Mouse (Mus musculus) embryonic facial prominence, embryonic 13.5 days (tissue): ENCODE results near the gene Gsdma2. TPM values are rescaled to one million over a fixed set of nuclear protein-coding genes. Genes with fewer than 3 reads are reported as not detected.

Source experiments
- ATAC-seq: fragments of 200-750 bp; cut with Nextera tagmentation; 2 replicates; pipeline ENCODE4 v1.8.0; 2017; ENCODE audit warnings: low read depth; ENCODE audit not compliant: insufficient number of reproducible peaks, insufficient read depth, low FRiP score, low TSS enrichment
- H3K27ac ChIP-seq: fragments of 300-500 bp; sonication (generic); 2 replicates; pipeline ENCODE4 v1.5.1; 2015; ENCODE audit warnings: moderate library complexity, mild to moderate bottlenecking, inconsistent platforms
- H3K27me3 ChIP-seq: fragments of 300-500 bp; sonication (generic); 2 replicates; pipeline ENCODE4 v1.6.1; 2015; ENCODE audit warnings: mild to moderate bottlenecking, inconsistent platforms
- H3K36me3 ChIP-seq: fragments of 300-500 bp; sonication (generic); 2 replicates; pipeline ENCODE4 v1.6.1; 2015; ENCODE audit warnings: mild to moderate bottlenecking, inconsistent platforms
- H3K4me1 ChIP-seq: fragments of 300-500 bp; sonication (generic); 2 replicates; pipeline ENCODE4 v1.6.1; 2015; ENCODE audit warnings: inconsistent platforms
- H3K4me2 ChIP-seq: fragments of 300-500 bp; sonication (generic); 2 replicates; pipeline ENCODE4 v1.6.1; 2015; ENCODE audit warnings: moderate library complexity, mild to moderate bottlenecking, inconsistent platforms
- H3K4me3 ChIP-seq: fragments of 300-500 bp; sonication (generic); 2 replicates; pipeline ENCODE4 v1.5.1; 2015; ENCODE audit warnings: mild to moderate bottlenecking, inconsistent platforms
- H3K9ac ChIP-seq: fragments of 300-500 bp; sonication (generic); 2 replicates; pipeline ENCODE4 v1.6.1; 2015; ENCODE audit warnings: mild to moderate bottlenecking, inconsistent platforms
- H3K9me3 ChIP-seq: fragments of 300-500 bp; sonication (generic); 2 replicates; pipeline ENCODE4 v1.6.1; 2016; ENCODE audit warnings: inconsistent platforms
- WGBS: fragments of 180-500 bp; shearing (Covaris S2); methylation state at CpG from one replicate; pipeline ENCODE4 v1.1.7; 2015; ENCODE audit warnings: mixed read lengths; 5-methylcytosine and 5-hydroxymethylcytosine counted together
- polyA plus RNA-seq: library from polyadenylated mRNA; unstranded; fragments of >200 nt; fragmentation: Nextera tagmentation; extraction: Ambion mirVana; gene quantifications from 2 replicates; pipeline ENCODE4 v1.2.1, GENCODE M21; 2015

The Gsdma2 gene
- polyA plus RNA-seq, 1 experiment from 2014 or later, result not detected

- no peak for ATAC-seq
- 91% methylated on average over 4 of the region's 4 CpGs for WGBS
- H3K4me1 ChIP-seq, result peaks cover 9% of the 10 kb centered on the region
- H3K4me3 ChIP-seq, result no peak overlapping the region
- H3K9me3 ChIP-seq, result no peaks in the 10 kb centered on the region
- H3K9ac ChIP-seq, result no peak overlapping the region
- H3K27ac ChIP-seq, result no peak overlapping the region
- no peaks in the 10 kb centered on the region for H3K27me3 ChIP-seq
- H3K4me2 ChIP-seq, result no peak overlapping the region
- peaks cover 68% of the 10 kb centered on the region for H3K36me3 ChIP-seq
Measured at GRCm38 (mm10) chr11:98686976-98687375, 40.4 kb downstream of the Gsdma2 start.

- Histone ChIP-seq H3K4me2 (no peak overlapping the region), H3K36me3 (peaks cover 78% of the 10 kb centered on the region), H3K9ac (no peak overlapping the region), H3K27ac (no peak overlapping the region), H3K27me3 (no peaks in the 10 kb centered on the region), H3K4me1 (peaks cover 9% of the 10 kb centered on the region), H3K9me3 (no peaks in the 10 kb centered on the region), H3K4me3 (no peak overlapping the region)
- ATAC-seq, result no peak
- WGBS, result 85% methylated on average over 8 of the region's 8 CpGs
Measured at GRCm38 (mm10) chr11:98688009-98688408, 41.5 kb downstream of the Gsdma2 start.

GRCm38 (mm10) chr11:98693201-98693600, 46.6 kb downstream of the Gsdma2 start:
- H3K27me3 ChIP-seq, result no peaks in the 10 kb centered on the region
- no peak for ATAC-seq
- H3K9me3 ChIP-seq, result no peaks in the 10 kb centered on the region
- no peak overlapping the region for H3K4me3 ChIP-seq
- no peak overlapping the region for H3K4me2 ChIP-seq
- H3K9ac ChIP-seq, result no peak overlapping the region
- 79% methylated on average over 13 of the region's 13 CpGs for WGBS
- no peak overlapping the region for H3K27ac ChIP-seq
- H3K36me3 ChIP-seq, result peaks cover 79% of the 10 kb centered on the region
- no peaks in the 10 kb centered on the region for H3K4me1 ChIP-seq

- no peak for ATAC-seq
- 92% methylated on average over 9 of the region's 9 CpGs for WGBS
Measured at GRCm38 (mm10) chr11:98693746-98694145, 47.2 kb downstream of the Gsdma2 start.

GRCm38 (mm10) chr11:98694301-98694700, 47.7 kb downstream of the Gsdma2 start:
- ATAC-seq, result no peak
- H3K27me3 ChIP-seq, result no peaks in the 10 kb centered on the region
- no peak overlapping the region for H3K9ac ChIP-seq
- H3K36me3 ChIP-seq, result peaks cover 72% of the 10 kb centered on the region
- no peak overlapping the region for H3K4me2 ChIP-seq
- no peak overlapping the region for H3K27ac ChIP-seq
- H3K4me1 ChIP-seq, result no peaks in the 10 kb centered on the region
- H3K4me3 ChIP-seq, result no peak overlapping the region
- 87% methylated on average over 9 of the region's 9 CpGs for WGBS
- no peaks in the 10 kb centered on the region for H3K9me3 ChIP-seq

More at GRCm38 (mm10) chr11:98693746-98694145, 47.2 kb downstream of the Gsdma2 start:
- Histone ChIP-seq H3K4me1 (no peaks in the 10 kb centered on the region), H3K4me3 (no peak overlapping the region), H3K9me3 (no peaks in the 10 kb centered on the region), H3K27ac (no peak overlapping the region), H3K4me2 (no peak overlapping the region), H3K27me3 (no peaks in the 10 kb centered on the region), H3K36me3 (peaks cover 75% of the 10 kb centered on the region), H3K9ac (no peak overlapping the region)

- no peak for ATAC-seq
- no peaks in the 10 kb centered on the region for H3K27me3 ChIP-seq
- H3K4me1 ChIP-seq, result peaks cover 4% of the 10 kb centered on the region
- H3K27ac ChIP-seq, result no peak overlapping the region
- H3K4me2 ChIP-seq, result no peak overlapping the region
- 77% methylated on average over 14 of the region's 14 CpGs for WGBS
- peaks cover 61% of the 10 kb centered on the region for H3K36me3 ChIP-seq
- no peaks in the 10 kb centered on the region for H3K9me3 ChIP-seq
- no peak overlapping the region for H3K4me3 ChIP-seq
- no peak overlapping the region for H3K9ac ChIP-seq
Measured at GRCm38 (mm10) chr11:98695408-98695807, 48.8 kb downstream of the Gsdma2 start.

- no peak for ATAC-seq
- Histone ChIP-seq H3K36me3 (peaks cover 49% of the 10 kb centered on the region), H3K27ac (no peak overlapping the region)
Measured at GRCm38 (mm10) chr11:98696454-98697216, 50.1 kb downstream of the Gsdma2 start.

GRCm38 (mm10) chr11:98697225-98697624, 50.7 kb downstream of the Gsdma2 start:
- no peak for ATAC-seq
- WGBS, result 86% methylated on average over 12 of the region's 12 CpGs
- H3K9ac ChIP-seq, result no peak overlapping the region
- peaks cover 43% of the 10 kb centered on the region for H3K36me3 ChIP-seq
- H3K4me3 ChIP-seq, result no peak overlapping the region
- H3K4me2 ChIP-seq, result no peak overlapping the region
- H3K9me3 ChIP-seq, result no peaks in the 10 kb centered on the region
- H3K27me3 ChIP-seq, result no peaks in the 10 kb centered on the region
- H3K27ac ChIP-seq, result no peak overlapping the region
- peaks cover 14% of the 10 kb centered on the region for H3K4me1 ChIP-seq

More at GRCm38 (mm10) chr11:98696454-98697216, 50.1 kb downstream of the Gsdma2 start:
- Histone ChIP-seq H3K4me3 (no peak overlapping the region), H3K9me3 (no peaks in the 10 kb centered on the region), H3K9ac (no peak overlapping the region), H3K27me3 (no peaks in the 10 kb centered on the region), H3K4me2 (no peak overlapping the region), H3K4me1 (peaks cover 14% of the 10 kb centered on the region)
- WGBS, result 88% methylated on average over 14 of the region's 14 CpGs

GRCm38 (mm10) chr11:98698849-98699640, 52.5 kb downstream of the Gsdma2 start:
- 85% methylated on average over 16 of the region's 16 CpGs for WGBS
- no peaks in the 10 kb centered on the region for H3K9me3 ChIP-seq

GRCm38 (mm10) chr11:98699911-98700310, 53.4 kb downstream of the Gsdma2 start:
- WGBS, result 42% methylated on average over 4 of the region's 4 CpGs
- Histone ChIP-seq H3K4me3 (no peak overlapping the region), H3K4me1 (peaks cover 14% of the 10 kb centered on the region), H3K9ac (no peak overlapping the region), H3K9me3 (no peaks in the 10 kb centered on the region), H3K27me3 (no peaks in the 10 kb centered on the region), H3K27ac (no peak overlapping the region), H3K36me3 (peaks cover 28% of the 10 kb centered on the region), H3K4me2 (no peak overlapping the region)
- no peak for ATAC-seq

More at GRCm38 (mm10) chr11:98698849-98699640, 52.5 kb downstream of the Gsdma2 start:
- Histone ChIP-seq H3K36me3 (peaks cover 28% of the 10 kb centered on the region), H3K9ac (no peak overlapping the region), H3K27me3 (no peaks in the 10 kb centered on the region), H3K27ac (no peak overlapping the region), H3K4me2 (no peak overlapping the region), H3K4me1 (peaks cover 14% of the 10 kb centered on the region), H3K4me3 (no peak overlapping the region)
- no peak for ATAC-seq

GRCm38 (mm10) chr11:98701213-98701670, 54.7 kb downstream of the Gsdma2 start, which contains the start of gene Csf3:
Gene Csf3, plus strand, starts transcription at chr11:98701263.
- Histone ChIP-seq H3K9me3 (no peaks in the 10 kb centered on the region), H3K36me3 (peaks cover 28% of the 10 kb centered on the region), H3K27me3 (no peaks in the 10 kb centered on the region), H3K9ac (0 out of 2 replicates have a peak within 1 kb of the TSS, but pooled peaks have one; percentile 36), H3K4me1 (peaks cover 14% of the 10 kb centered on the region), H3K4me3 (no peak within 1 kb of the TSS), H3K27ac (no peak within 1 kb of the TSS), H3K4me2 (no peak within 1 kb of the TSS)
- ATAC-seq, result no peak
- 32% methylated on average over 10 of the region's 10 CpGs for WGBS
